Mouse (Mus musculus) forebrain, embryonic 12.5 days (tissue): ENCODE results near the gene Cdk5rap1. TPM values are rescaled to one million over a fixed set of nuclear protein-coding genes. Genes with fewer than 3 reads are reported as not detected.
"Not testable (repeated sequence)": the region's sequence is repeated elsewhere in the genome, so short reads cannot be mapped to it uniquely, and the experiment has no call there.

Experiments used
- ATAC-seq: fragments of 200-750 bp; cut with Nextera tagmentation; 2 replicates; pipeline ENCODE4 v1.8.0; 2017; ENCODE audit warnings: moderate TSS enrichment; ENCODE audit not compliant: low FRiP score
- H3K27ac ChIP-seq: fragments of 300-500 bp; sonication (generic); 2 replicates; pipeline ENCODE4 v1.5.1; 2016; ENCODE audit warnings: mild to moderate bottlenecking
- H3K27me3 ChIP-seq: fragments of 300-500 bp; sonication (generic); 2 replicates; pipeline ENCODE4 v1.6.1; 2016; ENCODE audit warnings: mild to moderate bottlenecking
- H3K36me3 ChIP-seq: fragments of 300-500 bp; sonication (generic); replicated peaks from 2 replicates; pipeline ENCODE4 v1.6.1; 2016; ENCODE audit warnings: mild to moderate bottlenecking
- H3K4me1 ChIP-seq: fragments of 300-500 bp; sonication (generic); 2 replicates; pipeline ENCODE4 v1.6.1; 2016
- H3K4me2 ChIP-seq: fragments of 300-500 bp; sonication (generic); 2 replicates; pipeline ENCODE4 v1.6.1; 2016; ENCODE audit warnings: mild to moderate bottlenecking, moderate library complexity
- H3K4me3 ChIP-seq: fragments of 300-500 bp; sonication (generic); replicated peaks from 2 replicates; pipeline ENCODE4 v1.5.1; 2016; ENCODE audit warnings: mild to moderate bottlenecking
- H3K9ac ChIP-seq: fragments of 300-500 bp; sonication (generic); 2 replicates; pipeline ENCODE4 v1.6.1; 2016; ENCODE audit warnings: mild to moderate bottlenecking
- H3K9me3 ChIP-seq: fragments of 300-500 bp; sonication (generic); 2 replicates; pipeline ENCODE4 v1.6.1; 2016
- WGBS: fragments of 180-500 bp; shearing (Covaris S2); methylation state at CpG from one replicate; pipeline ENCODE4 v1.1.7; 2016; 5-methylcytosine and 5-hydroxymethylcytosine counted together
- polyA plus RNA-seq: library from polyadenylated mRNA; unstranded; fragments of >200 nt; fragmentation: Nextera tagmentation; extraction: Ambion mirVana; gene quantifications from 2 replicates; pipeline ENCODE4 v1.2.1, GENCODE M21; 2016

Gene Cdk5rap1
- polyA plus RNA-seq, 1 experiment from 2014 or later: 15.2 TPM

GRCm38 (mm10) chr2:154372151-154372829 lies 520 bp downstream of the Cdk5rap1 start:
- peaks cover 9% of the 10 kb centered on the region for H3K4me1 ChIP-seq
- H3K9me3 ChIP-seq: no peaks in the 10 kb centered on the region
- no peaks in the 10 kb centered on the region for H3K27me3 ChIP-seq
- peak overlapping the region; percentile 73 for H3K4me3 ChIP-seq
- 0 out of 2 replicates have a peak, but pooled peaks cover 6% of the 10 kb centered on the region for H3K36me3 ChIP-seq
- H3K4me2 ChIP-seq: peak overlapping the region; percentile 81
- H3K9ac ChIP-seq: peak overlapping the region; percentile 86
- WGBS: under 1% methylated on average over 42 of the region's 42 CpGs
- peak; percentile 86 for ATAC-seq
- peak overlapping the region; percentile 76 for H3K27ac ChIP-seq

GRCm38 (mm10) chr2:154367510-154367909 lies 5.3 kb downstream of the Cdk5rap1 start:
- H3K36me3 ChIP-seq: peaks cover 37% of the 10 kb centered on the region
- H3K27me3 ChIP-seq: no peaks in the 10 kb centered on the region
- no peaks in the 10 kb centered on the region for H3K9me3 ChIP-seq
- peaks cover 3% of the 10 kb centered on the region; the same call in 1 of the 2 replicates for H3K4me1 ChIP-seq
- H3K9ac ChIP-seq: no peak overlapping the region
- H3K4me2 ChIP-seq: no peak overlapping the region
- H3K4me3 ChIP-seq: no peak overlapping the region
- H3K27ac ChIP-seq: no peak overlapping the region
- WGBS: 97% methylated on average over 1 of the region's 1 CpGs
- ATAC-seq: no peak

- H3K27me3 ChIP-seq, H3K4me1 ChIP-seq, H3K9me3 ChIP-seq, H3K27ac ChIP-seq: not testable (repeated sequence)
- H3K36me3 ChIP-seq: peaks cover 15% of the 10 kb centered on the region
- peak; percentile 36; the same call in 1 of the 2 replicates for ATAC-seq
- H3K9ac ChIP-seq: peak overlapping the region; percentile 36; the same call in 1 of the 2 replicates
- WGBS: 67% methylated on average over 15 of the region's 19 CpGs
- H3K4me3 ChIP-seq: peak overlapping the region; percentile 33
- peak overlapping the region; percentile 35 for H3K4me2 ChIP-seq
Observed at GRCm38 (mm10) chr2:154354000-154354425, 18.8 kb downstream of the Cdk5rap1 start.

GRCm38 (mm10) chr2:154348152-154348551 lies 24.7 kb downstream of the Cdk5rap1 start:
- Histone ChIP-seq H3K4me1 (no peaks in the 10 kb centered on the region), H3K9ac (no peak overlapping the region), H3K36me3 (peaks cover 22% of the 10 kb centered on the region), H3K27ac (no peak overlapping the region), H3K4me2 (no peak overlapping the region), H3K9me3 (no peaks in the 10 kb centered on the region), H3K27me3 (no peaks in the 10 kb centered on the region), H3K4me3 (no peak overlapping the region)
- WGBS: 91% methylated on average over 3 of the region's 3 CpGs
- no peak for ATAC-seq

GRCm38 (mm10) chr2:154339356-154339755 lies 33.5 kb downstream of the Cdk5rap1 start:
- ATAC-seq: no peak

GRCm38 (mm10) chr2:154338161-154338560 lies 34.6 kb downstream of the Cdk5rap1 start:
- H3K27ac ChIP-seq: no peak overlapping the region
- no peaks in the 10 kb centered on the region for H3K9me3 ChIP-seq
- no peaks in the 10 kb centered on the region for H3K27me3 ChIP-seq
- H3K4me2 ChIP-seq: no peak overlapping the region
- no peak for ATAC-seq
- no peak overlapping the region for H3K9ac ChIP-seq
- WGBS: 90% methylated on average over 1 of the region's 1 CpGs
- H3K4me1 ChIP-seq: no peaks in the 10 kb centered on the region
- H3K36me3 ChIP-seq: peaks cover 21% of the 10 kb centered on the region
- H3K4me3 ChIP-seq: no peak overlapping the region

More at GRCm38 (mm10) chr2:154339356-154339755, 33.5 kb downstream of the Cdk5rap1 start:
- Histone ChIP-seq H3K27ac (no peak overlapping the region), H3K9me3 (no peaks in the 10 kb centered on the region), H3K4me1 (no peaks in the 10 kb centered on the region), H3K4me2 (no peak overlapping the region), H3K36me3 (peaks cover 21% of the 10 kb centered on the region), H3K4me3 (no peak overlapping the region), H3K27me3 (no peaks in the 10 kb centered on the region), H3K9ac (no peak overlapping the region)
- WGBS: 64% methylated on average over 2 of the region's 2 CpGs

- Histone ChIP-seq H3K27me3 (no peaks in the 10 kb centered on the region), H3K4me2 (no peak overlapping the region), H3K36me3 (peaks cover 12% of the 10 kb centered on the region), H3K27ac (no peak overlapping the region), H3K4me1 (no peaks in the 10 kb centered on the region), H3K9ac (no peak overlapping the region), H3K9me3 (no peaks in the 10 kb centered on the region), H3K4me3 (no peak overlapping the region)
- ATAC-seq: no peak
- WGBS: 90% methylated on average over 4 of the region's 4 CpGs
Observed at GRCm38 (mm10) chr2:154335572-154335971, 37.2 kb downstream of the Cdk5rap1 start.

- 84% methylated on average over 3 of the region's 3 CpGs for WGBS
- no peak overlapping the region for H3K4me3 ChIP-seq
- no peak overlapping the region for H3K9ac ChIP-seq
- H3K4me2 ChIP-seq: no peak overlapping the region
- ATAC-seq: no peak
- no peaks in the 10 kb centered on the region for H3K27me3 ChIP-seq
- no peaks in the 10 kb centered on the region for H3K36me3 ChIP-seq
- no peak overlapping the region for H3K27ac ChIP-seq
- H3K4me1 ChIP-seq: no peaks in the 10 kb centered on the region
- no peaks in the 10 kb centered on the region for H3K9me3 ChIP-seq
Observed at GRCm38 (mm10) chr2:154326852-154327251, 46.0 kb downstream of the Cdk5rap1 start.

GRCm38 (mm10) chr2:154313771-154314170 lies 59.0 kb downstream of the Cdk5rap1 start:
- not testable (repeated sequence) for H3K4me3 ChIP-seq, H3K27me3 ChIP-seq, H3K27ac ChIP-seq, ATAC-seq, H3K36me3 ChIP-seq, H3K9me3 ChIP-seq, H3K4me1 ChIP-seq, H3K4me2 ChIP-seq, H3K9ac ChIP-seq
- 88% methylated on average over 5 of the region's 5 CpGs for WGBS

- not testable (repeated sequence) for ATAC-seq, H3K4me3 ChIP-seq, H3K4me2 ChIP-seq, H3K9me3 ChIP-seq, H3K9ac ChIP-seq, H3K27ac ChIP-seq, H3K4me1 ChIP-seq, H3K36me3 ChIP-seq, H3K27me3 ChIP-seq
- WGBS: 83% methylated on average over 4 of the region's 4 CpGs
Observed at GRCm38 (mm10) chr2:154306927-154307326, 65.9 kb downstream of the Cdk5rap1 start, which contains the start of gene Bpifb9b. TSS of gene Bpifb9b (plus strand) at chr2:154307227.

GRCm38 (mm10) chr2:154304604-154305003 lies 68.2 kb downstream of the Cdk5rap1 start:
- H3K27me3 ChIP-seq, H3K9ac ChIP-seq, H3K9me3 ChIP-seq, H3K4me2 ChIP-seq, H3K4me1 ChIP-seq, H3K27ac ChIP-seq, H3K36me3 ChIP-seq, ATAC-seq, H3K4me3 ChIP-seq: not testable (repeated sequence)
- 76% methylated on average over 1 of the region's 3 CpGs for WGBS

- 88% methylated on average over 3 of the region's 3 CpGs for WGBS
- Histone ChIP-seq H3K4me3 (no peak overlapping the region), H3K9me3 (no peaks in the 10 kb centered on the region), H3K27me3 (no peaks in the 10 kb centered on the region), H3K36me3 (no peaks in the 10 kb centered on the region), H3K4me1 (no peaks in the 10 kb centered on the region), H3K4me2 (no peak overlapping the region), H3K27ac (no peak overlapping the region), H3K9ac (no peak overlapping the region)
- ATAC-seq: no peak
Observed at GRCm38 (mm10) chr2:154301763-154302162, 71.0 kb downstream of the Cdk5rap1 start.

GRCm38 (mm10) chr2:154300496-154300895 lies 72.3 kb downstream of the Cdk5rap1 start:
- peak; percentile 39; the same call in 1 of the 2 replicates for ATAC-seq
- Histone ChIP-seq H3K4me2 (no peak overlapping the region), H3K4me3 (no peak overlapping the region), H3K27ac (no peak overlapping the region), H3K36me3 (no peaks in the 10 kb centered on the region), H3K9ac (no peak overlapping the region), H3K9me3 (no peaks in the 10 kb centered on the region), H3K27me3 (no peaks in the 10 kb centered on the region), H3K4me1 (no peaks in the 10 kb centered on the region)
- 20% methylated on average over 1 of the region's 1 CpGs for WGBS
